Mouse (Mus musculus): ENCODE data around the gene Psors1c2.

Psors1c2 gene

GRCm38 (mm10) chr17:35569091-35569944, 36.3 kb downstream of the Psors1c2 start:
- TF ChIP-seq GATA4 (IDR thresholded peaks at IDR 0.05; ENCODE audit: insufficient replicate concordance, low read length), result no peak

DNA sequence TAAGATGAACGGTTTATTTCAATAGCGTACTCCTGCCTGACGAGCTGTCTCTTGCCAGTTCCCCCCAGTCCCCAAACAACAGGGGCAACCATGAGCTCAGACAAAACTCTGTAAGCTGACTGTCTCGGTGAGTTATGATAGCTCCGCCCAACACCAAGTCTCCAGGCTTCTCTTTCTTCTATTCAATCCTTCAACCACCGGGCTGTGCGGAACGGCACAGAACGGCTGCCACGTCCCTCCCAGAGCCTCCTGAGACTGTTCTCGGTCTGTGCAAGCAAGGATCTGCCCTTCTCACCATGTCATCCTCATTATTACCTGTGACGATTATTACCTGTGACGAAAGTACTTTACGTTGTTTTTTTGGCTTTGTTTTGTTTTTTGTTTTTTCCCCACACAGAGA, 37.8 kb downstream of the Psors1c2 start:
- TF ChIP-seq GATA4 (IDR thresholded peaks at IDR 0.05; ENCODE audit: insufficient replicate concordance, low read length), result no peak

DNA sequence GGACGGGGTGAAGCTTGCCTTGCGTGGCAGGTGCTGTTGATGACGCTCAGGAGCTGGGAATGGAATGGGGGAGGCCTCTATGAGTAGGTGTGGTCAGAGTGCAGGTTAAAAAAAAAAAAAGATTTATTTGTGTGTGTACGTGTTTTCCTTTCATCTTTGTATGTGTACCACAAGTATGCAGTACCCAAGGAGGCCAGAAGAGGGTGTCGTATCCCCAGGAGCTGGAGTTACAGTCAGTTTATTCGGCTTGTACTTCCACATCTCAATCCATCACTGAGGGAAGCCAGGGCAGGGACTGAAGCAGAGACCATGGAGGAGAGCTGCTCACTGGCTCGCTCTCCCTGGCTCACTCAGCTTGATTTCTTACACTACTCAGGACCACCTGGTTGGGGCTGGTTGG, 38.5 kb downstream of the Psors1c2 start:
- TF ChIP-seq GATA4 (IDR thresholded peaks at IDR 0.05; ENCODE audit: insufficient replicate concordance, low read length), result no peak

DNA sequence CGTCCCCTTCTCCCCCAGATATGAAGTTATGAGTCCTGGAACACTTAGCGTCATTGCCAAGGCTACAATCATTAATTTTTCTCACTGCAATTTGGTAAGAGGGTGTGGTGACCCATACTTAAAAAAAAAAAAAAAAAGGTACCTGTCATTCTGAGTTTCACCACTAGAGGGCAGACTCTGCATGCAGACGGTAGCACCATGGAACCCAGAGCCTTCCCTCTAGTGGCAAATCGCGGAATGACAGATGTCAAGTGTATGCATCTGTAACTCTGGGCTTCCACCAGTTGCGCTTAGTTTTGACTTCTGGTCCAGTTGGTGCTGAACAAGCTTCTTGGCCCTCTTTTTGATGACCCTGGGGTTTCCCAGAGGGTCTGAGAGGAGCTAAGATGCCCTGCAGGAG, 45.2 kb downstream of the Psors1c2 start:
- no peak for TF ChIP-seq GATA4 (IDR thresholded peaks at IDR 0.05; ENCODE audit: insufficient replicate concordance, low read length)

DNA sequence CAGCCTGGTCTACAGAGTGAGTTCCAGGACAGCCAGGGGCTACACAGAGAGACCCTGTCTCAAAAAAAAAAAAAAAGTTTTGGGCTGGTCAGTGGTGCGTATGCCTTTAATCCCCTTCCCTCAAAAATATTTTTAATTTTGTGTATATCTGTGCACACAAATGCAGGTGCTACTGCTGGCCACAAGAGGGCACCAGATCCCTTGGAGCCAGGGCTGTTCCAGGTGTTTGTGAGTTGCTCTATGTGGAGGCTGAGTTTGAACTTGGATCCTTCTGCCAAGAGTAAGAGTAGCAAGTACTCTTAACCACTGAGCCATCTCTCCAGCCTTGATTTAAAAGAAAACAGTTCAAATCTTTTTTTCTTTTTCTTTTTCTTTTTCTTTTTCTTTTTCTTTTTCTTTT, 49.9 kb downstream of the Psors1c2 start:
- TF ChIP-seq GATA4 (IDR thresholded peaks at IDR 0.05; ENCODE audit: insufficient replicate concordance, low read length), result no peak

Data from liver, adult (tissue).